Mouse (Mus musculus) fibroblast of lung, adult 2 months (primary cell): Measurements from ENCODE around the gene Gak.

ENCODE experiments used
- DNase-seq: peaks from one replicate; pipeline ENCODE4 v3.0.0-alpha.2; 2011; ENCODE audit warnings: low read depth

The Gak gene

DNA sequence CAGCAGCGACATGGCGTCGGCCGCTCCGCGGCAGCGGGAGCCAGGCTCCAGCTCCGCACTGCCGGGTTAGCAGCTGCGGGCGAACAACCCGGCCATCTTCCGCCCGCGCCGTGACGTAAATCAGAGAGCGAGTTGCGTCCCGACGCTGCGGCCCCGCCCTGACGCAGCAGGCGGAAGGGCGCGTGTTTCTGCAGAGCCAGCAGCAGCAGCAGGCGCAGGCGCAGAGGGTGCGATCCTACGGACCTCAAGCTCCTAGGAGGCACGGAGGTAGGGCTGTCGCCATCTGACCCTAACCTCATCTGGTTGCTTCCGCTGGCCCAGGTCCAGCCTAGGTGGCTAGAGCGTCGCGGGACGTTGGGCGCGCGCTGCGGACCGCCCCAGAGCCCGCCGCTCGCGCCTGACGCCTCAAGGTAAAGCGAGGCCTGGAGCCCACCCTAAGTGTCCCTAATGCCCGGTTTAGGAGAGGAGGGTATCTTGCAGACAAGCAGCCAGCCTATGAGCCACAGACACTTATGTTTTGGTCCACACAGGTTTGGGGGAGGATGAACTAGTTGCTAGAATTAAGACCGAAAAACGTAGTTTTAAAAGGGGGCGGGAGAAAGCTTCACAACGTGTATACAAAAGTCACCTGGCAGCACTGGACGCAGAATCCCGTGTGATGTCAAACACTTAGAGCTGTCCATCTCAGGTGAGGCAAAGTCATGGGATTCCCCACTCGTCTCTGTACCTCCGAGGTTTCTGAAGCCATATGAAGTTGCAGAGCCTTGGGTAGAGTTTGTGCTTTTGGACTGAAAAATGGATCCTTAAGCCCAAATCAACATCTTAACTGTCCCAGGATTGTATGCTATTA is at the start of gene Gak, which contains the start of gene Tmem175:
TSS of gene Gak (minus strand) at position 122 of the 850 bp plus-strand sequence.
TSS of gene Tmem175 (plus strand) at position 137 of the 850 bp plus-strand sequence.
- peak; percentile 80 for DNase-seq

DNA sequence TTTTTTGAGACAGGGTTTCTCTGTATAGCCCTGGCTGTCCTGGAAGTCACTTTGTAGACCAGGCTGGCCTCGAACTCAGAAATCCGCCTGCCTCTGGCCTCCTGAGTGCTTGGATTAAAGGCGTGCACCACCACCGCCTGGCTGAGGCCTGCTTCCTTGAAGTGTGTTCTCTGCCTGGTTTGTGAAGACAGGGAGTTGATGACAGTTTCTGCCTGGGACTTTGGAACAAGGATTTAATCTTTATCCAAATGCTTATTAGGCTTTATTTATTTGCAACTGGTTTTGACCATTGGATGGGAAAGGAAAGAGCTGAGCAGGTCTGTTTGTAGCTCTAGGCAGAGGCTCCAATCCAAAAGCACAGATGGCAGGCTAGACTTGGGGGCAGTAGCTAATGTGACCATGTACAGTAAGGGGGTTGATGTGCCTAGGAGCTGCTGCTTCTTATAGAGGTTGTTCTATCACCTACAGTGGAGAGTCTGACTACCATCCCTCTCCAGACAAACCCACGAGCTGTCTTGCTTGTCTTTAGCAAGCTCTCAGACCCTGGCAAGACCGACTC is 48.8 kb upstream of the Gak start:
- DNase-seq = no peak

- peak; percentile 82 for DNase-seq
Measured at GRCm38 (mm10) chr5:108677605-108678295, 48.2 kb upstream of the Gak start.

- no peak for DNase-seq
Measured at GRCm38 (mm10) chr5:108676772-108677498, 47.4 kb upstream of the Gak start.

GRCm38 (mm10) chr5:108675251-108675816 is 45.8 kb upstream of the Gak start, which contains the start of gene Slc26a1:
Slc26a1 (minus strand) TSS chr5:108675569.
- no peak for DNase-seq

DNA sequence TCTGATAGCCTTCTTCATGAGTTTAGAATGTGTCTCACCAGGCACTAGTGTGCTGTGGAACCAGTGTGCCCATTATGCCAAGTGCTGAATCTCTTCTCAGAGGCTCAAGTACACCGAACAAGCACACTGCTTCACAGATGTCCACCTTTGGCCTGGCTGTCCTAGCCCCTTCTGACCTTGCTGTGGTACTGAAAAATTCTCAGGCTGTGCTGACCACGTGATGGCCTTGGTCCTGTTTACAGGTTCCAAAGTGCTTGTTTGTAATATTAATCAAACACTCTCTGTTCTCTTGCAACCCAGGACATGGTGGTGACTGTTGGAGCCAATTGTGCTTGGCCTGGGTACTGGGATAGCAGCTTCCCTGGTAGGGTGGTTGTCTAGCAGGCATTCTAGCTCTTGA is 45.1 kb upstream of the Gak start:
- no peak for DNase-seq

- DNase-seq = no peak
Measured at GRCm38 (mm10) chr5:108671757-108672156, 42.2 kb upstream of the Gak start.

DNA sequence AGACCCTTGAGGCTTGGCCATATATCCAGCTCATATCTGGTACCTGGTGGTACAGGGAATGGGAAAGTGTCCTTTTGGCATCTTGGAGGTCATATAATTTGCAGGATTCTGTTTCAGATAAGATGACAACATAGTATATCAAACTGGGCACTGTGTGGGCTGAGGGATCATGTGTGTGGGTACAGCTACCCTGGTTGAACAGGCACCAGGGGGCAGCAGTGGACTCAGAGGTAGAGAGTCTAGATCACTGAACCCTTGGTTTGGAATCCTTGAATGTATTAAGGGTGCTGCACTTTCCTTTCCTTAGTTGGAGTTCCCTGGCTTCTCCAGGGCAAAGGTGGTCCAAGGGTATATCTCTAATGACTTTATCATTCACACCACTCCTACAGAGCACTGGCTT is 41.2 kb upstream of the Gak start:
- no peak for DNase-seq

DNA sequence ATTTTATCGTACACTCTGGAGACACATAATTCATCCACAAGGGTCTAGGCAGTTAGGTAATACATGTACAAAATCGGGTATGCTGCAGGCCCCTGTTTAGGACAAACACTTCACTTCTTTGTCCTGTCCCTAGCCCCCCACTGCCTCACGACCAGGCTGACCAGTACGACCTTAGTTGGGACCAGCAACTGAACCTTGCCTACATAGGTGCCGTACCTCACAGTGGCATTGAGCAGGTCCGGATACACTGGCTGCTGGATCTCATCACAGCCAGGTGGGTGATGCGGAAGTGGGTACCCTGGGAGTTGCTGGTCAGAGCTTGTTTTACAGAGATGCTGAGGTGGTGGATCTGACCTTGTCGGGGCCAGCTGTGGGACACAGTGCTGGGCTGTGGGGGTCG is 40.4 kb upstream of the Gak start:
- DNase-seq = no peak

DNA sequence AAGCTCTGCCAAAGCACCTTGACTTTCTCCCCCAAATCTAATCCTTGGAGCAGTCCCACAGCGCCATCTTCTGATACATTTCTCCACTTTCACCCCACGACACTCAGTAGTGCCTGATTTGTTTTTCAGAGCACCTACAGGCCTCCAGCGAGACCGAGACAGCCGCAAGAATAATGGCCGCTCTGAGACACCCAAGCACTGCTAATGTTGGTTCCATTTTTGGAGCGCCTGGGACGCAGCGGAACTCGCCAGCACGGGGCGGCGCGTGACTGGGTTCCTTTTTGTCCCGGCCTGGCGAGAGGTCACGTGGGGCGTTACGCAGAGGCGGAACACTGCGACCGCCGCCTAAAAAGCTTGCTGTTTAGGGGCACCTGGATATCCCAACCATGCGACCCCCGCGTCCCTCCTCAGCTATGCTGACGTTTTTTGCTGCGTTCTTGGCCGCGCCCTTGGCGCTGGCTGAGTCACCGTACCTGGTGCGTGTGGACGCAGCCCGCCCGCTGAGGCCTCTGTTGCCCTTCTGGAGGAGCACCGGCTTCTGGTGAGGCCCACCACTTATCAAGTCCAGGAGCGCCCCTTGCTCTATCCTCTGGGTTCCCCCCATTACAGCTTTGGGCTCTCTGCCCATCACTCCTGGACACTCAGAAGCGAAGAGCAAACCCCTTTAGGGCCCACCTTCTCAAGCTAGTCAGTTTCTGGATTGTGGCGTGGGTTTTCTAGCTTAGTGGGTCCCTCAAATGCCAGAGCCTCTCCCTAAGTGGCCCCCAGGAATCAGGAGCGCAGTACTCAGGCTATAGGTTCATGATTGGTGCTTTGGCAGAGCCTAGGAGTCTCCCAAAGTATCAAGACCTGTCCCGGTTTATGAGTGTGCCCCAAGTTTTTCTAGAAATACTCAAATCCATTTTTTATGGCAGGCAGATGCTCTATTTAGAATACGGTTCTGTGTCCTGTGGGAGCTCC is 39.7 kb upstream of the Gak start, which contains the start of gene Dgkq:
TSS of gene Dgkq (minus strand) at position 696 of the 960 bp plus-strand sequence.
- peak; percentile 63 for DNase-seq

DNA sequence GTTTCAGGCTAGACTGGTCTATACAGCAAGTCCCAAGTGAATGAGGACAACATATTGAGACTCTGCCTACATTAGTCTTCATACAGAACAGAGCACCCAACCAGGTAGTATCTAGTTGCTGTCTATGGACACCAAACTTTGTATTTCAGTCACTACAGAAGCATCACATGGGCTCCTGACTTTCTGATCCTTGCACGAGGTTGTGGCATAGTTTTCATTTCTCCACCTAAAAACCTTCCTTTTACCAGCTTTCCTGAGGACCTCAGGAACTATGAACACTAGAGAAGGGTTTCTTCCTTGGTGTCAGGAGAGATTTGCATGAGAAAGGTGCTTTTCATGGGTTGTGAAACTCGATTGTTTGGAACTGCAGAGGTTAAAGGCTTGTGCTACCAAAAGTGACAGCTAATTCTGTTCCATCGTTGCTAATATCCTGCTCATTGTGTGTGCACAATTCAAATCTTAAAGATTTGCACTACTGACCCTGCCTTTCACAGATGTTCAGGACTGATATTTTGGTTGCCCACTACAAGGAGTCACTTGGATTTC is 38.9 kb upstream of the Gak start:
- DNase-seq = no peak

DNA sequence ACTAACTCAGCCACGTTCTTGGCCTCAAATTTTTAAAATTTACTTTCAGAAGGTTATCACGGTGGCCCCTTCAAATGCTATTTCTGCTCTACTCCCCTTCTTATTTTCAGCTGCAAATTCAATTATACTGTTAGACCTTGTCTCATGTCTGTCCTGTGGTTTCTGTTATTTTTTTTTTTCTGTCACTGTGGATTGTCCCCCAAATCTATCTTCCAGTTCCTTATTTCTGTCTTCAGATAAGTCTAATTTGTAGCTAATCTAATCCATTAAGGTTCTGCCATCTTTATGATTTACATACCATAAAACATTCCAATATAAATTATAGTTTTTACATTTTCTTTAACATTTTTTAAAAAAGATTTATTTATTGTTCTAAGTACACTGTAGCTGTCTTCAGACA is 37.8 kb upstream of the Gak start:
- DNase-seq = no peak

DNA sequence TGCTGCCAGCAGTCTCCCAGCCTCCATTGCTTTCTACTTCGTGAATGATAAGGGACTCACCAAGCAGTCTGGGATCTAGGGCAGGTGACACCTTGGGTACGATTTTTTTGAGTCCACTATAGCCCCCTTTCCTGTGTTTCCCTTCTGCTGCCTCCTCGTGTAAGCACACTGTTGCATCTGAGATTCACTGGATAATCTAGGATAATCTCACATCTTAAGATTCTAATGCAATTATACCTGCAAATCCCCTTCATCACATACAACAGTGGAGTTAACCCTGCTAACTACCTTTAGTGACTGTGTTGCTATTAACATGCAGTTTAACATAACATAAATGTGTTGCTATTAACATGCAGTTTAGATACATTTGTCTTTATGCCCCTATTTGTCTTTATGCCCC is 35.5 kb upstream of the Gak start:
- no peak for DNase-seq

GRCm38 (mm10) chr5:108662772-108663171 is 33.2 kb upstream of the Gak start:
- DNase-seq = no peak

DNA sequence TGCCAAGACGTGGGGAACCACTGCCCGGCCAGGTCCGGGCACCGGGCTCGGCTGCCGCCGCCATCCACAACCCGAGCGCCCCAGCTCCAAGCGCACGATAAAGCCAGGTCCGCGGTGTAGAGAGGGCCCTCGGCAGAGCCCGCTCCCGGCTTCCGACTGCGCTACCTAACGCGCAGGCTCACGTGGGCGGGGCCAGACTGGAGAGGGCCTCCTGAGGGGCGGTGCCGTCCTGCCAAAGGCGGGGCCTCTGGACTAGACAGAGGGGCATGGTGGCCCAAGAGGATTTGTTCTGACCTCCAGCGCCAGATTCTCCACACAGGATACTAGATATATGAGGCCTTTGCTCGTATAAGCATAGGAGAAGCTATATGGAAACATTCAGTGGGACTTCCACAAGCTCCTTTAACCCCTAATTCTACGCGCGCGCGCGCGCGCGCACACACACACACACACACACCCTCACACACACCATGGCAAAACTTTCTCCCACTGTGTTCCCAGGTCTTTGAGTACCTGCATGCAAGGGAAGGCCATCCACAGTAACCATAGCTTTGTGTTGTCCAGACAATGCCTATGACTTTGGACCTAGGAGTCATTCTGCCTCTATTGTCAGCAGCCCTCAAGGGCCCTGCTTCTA is 31.2 kb upstream of the Gak start:
- no peak for DNase-seq

DNA sequence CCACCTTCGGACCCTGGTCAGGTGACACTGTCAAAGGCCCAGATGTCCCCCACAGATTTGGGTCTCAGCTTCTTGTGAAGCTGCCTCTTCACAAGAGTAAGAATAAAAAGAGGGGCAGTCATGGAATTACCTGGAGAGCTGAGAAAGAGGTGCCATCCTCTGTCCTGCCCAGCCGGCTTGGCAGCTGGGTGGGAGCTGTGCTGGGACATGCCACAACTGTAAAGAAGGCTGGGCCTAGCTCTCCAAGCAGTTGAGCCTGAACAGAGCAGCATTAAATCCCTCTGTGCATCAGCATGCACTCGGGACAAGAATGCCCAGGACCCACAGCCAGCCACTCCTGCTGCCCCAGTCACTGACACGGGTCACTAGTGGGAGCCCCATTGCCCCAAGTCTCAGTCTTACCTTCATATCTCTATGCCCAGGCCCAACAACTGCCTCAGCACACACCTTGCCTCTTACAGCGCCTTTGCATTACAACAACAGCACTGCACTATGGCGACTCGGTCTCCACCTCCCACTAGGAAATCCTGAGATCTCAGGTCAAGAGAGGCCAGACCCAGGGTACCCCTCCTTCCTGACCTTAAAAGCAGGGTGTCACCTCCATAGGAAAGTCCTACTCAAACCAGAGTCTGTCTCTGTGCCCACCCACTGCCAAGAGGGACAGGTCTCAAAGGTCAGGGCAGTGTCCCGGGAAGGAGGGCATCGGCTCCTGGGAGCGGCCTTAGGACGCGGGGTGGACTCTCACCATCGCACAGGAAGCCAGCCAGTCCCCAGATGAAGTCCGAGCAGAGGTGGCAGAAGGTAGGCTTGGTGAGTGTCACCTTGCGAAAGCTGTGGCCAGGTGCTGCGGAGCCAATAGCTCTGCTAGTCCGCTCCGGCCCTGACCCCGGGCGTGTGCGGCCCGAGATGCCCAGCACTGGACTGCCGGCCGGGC is 30.4 kb upstream of the Gak start, which contains the start of gene Idua:
TSS of gene Idua (plus strand) at position 634 of the 934 bp plus-strand sequence.
- no peak for DNase-seq

- no peak for DNase-seq
Measured at GRCm38 (mm10) chr5:108658611-108659010, 29.1 kb upstream of the Gak start.

- DNase-seq = no peak
Measured at GRCm38 (mm10) chr5:108657406-108657805, 27.9 kb upstream of the Gak start.
